Mouse (Mus musculus) adipocyte (in vitro differentiated cells): ENCODE measurements around the gene Ube2l3.

Source experiments
- DNase-seq: peaks from one replicate; pipeline ENCODE4 v3.0.0-alpha.2; 2016; ENCODE audit warnings: low spot score

Ube2l3 gene

GRCm38 (mm10) chr16:17146772-17147235, 55.6 kb downstream of the Ube2l3 start, which contains the start of gene Ccdc116:
TSS of gene Ccdc116 (minus strand) at chr16:17147229.
- peak; percentile 90 for DNase-seq

DNA sequence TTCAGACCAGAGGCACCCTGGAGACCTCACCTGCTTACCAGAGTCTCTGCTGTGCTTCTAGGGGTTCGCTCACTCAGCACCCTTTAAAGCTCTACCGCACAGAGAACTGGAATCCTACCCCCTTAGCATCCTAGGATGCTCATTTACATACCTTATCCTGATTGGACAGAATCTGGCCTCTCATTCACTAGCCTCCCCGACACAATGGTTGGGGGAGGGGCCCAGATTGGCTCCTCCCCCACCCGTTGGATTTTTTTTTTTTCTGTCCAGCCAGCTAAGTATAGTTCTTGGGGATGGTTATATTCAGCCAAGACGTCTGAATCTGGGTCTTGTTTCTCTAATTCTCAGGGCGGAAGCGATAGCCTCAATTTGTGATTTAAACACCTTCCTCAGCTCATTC, 58.1 kb downstream of the Ube2l3 start, which contains the start of gene Ydjc:
Gene Ydjc (plus strand): TSS at position 283 of the 400 bp plus-strand sequence.
- DNase-seq, result no peak

GRCm38 (mm10) chr16:17137355-17137754, 65.1 kb downstream of the Ube2l3 start:
- DNase-seq, result no peak

DNA sequence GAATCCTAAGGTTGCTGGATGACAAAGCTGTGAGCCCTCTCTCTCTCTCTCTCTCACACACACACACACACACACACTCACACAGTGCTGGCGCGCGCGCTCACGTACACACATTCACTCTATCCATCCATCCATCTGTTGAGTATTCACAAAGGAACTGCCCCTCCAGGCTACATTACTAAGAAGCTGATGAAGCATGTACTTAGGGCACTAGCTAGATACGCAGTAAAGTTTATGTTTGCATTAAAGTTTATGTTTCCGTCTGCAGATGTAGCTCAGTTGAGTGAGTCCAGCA, 69.6 kb downstream of the Ube2l3 start:
- DNase-seq, result no peak

- DNase-seq, result peak; percentile 97
These were observed 70.2 kb downstream of the Ube2l3 start, which contains the start of gene Sdf2l1 for GRCm38 (mm10) chr16:17132089-17132905. TSS of gene Sdf2l1 (minus strand) at chr16:17132383.

GRCm38 (mm10) chr16:17131191-17132088, 71.0 kb downstream of the Ube2l3 start:
- DNase-seq, result no peak

GRCm38 (mm10) chr16:17127292-17127691, 75.2 kb downstream of the Ube2l3 start:
- DNase-seq, result peak; percentile 82

GRCm38 (mm10) chr16:17124871-17125520, 77.5 kb downstream of the Ube2l3 start, which contains the start of gene 2610318N02Rik:
TSS of gene 2610318N02Rik (minus strand) at chr16:17125167.
- peak; percentile 58 for DNase-seq

GRCm38 (mm10) chr16:17124119-17124870, 78.2 kb downstream of the Ube2l3 start:
- no peak for DNase-seq

DNA sequence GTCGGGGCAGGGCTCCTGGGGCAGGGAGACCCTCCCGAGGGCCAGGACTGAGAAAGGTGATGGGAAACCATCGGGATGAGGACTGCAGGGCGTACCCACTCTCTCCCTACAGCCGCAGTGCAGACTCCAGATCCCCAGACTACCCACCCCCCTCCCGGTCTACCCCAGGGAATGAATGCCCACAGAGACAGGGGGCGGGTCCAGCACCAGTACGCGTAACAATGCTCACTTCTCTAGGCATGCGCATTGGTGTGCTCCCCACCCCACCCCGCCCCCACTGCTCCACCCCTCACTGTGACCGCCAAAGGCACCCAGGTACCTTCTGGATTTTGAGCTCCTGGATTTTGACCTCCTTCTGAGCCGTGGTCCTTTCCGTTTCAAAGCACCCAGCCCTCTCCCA, 80.9 kb downstream of the Ube2l3 start:
- no peak for DNase-seq

- no peak for DNase-seq
These were observed 85.1 kb downstream of the Ube2l3 start for GRCm38 (mm10) chr16:17117309-17117799.

DNA sequence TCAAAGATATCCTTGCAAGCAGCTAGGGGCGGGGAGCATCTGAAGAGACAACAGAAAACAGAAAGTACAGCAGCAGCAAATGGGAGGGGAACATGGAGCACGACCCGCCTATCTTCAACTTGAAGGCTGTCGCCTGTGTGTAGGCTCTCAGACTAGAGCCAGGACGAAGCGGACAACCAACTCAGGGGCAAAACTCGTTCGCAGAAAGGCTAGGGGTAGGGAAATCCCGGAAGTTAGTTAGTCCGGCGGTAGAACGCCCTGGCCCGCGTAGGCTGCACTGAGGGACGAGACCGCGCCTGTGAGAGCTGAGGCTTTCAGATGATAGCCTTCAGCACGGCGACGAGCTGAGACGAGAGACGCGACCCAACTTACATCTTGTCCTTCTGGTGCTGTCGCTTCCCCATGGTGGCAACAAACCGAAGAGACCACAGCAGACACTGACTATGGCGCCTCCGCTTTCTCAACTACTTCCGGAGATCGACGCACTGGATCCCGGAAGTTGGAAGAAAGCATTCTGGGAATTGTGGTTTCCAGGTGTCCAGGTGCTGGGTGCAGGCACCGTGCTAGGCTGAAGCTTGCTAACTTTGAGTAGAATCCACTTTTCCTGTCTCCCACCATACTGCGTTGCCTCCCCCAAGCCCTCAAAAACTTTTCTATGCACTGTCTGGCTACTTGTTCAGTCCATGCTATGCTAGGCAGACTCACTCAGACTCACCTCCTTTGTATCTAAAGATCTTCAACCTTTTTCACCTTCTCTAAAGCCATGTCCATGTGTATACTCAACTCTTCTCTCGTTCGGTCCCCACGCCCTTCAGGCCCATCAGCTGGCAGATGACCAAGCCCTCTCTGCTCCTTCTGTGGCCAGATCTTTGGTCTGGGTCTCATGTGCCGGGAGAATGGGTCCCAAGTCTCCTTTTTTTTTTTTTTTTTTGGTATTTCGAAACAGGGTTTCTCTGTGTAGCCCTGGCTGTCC, 91.4 kb downstream of the Ube2l3 start, which contains the start of gene Ppil2:
Gene Ppil2 (minus strand): TSS at position 487 of the 973 bp plus-strand sequence.
- DNase-seq, result peak; percentile 87

- DNase-seq, result peak; percentile 74
These were observed 97.8 kb downstream of the Ube2l3 start for GRCm38 (mm10) chr16:17104600-17104999.

DNA sequence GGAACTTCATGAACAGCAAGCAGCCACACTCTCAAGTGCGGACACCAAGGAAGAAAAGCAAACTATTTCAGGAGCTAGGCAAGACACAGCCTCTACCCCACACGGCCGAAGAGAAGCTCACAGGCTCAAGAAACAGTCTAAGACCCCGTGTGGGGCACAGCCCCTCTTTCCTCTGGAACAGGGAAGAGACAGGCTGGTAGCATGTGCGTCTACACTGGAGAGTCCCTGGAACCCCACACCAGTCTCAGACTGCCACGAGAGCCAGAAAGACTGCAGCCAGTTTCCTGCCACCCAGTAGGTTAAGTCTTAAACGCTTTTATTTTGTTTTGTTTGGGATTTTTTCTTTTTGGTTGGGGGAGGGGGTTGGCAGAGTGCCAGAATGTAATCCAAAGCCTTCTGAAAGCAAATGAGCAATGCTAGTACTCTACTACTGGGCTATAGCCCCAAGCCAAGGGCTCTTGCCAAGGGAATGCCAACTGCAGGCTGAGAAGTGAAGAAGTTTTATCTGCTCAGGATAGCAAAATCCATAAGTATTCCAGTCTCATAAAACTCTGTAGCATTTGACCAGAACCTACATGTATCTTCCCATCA, 99.7 kb downstream of the Ube2l3 start:
- DNase-seq, result peak; percentile 89
